Mouse (Mus musculus) lung, embryonic 16.5 days (tissue): ENCODE data around the gene Adamtsl5. TPM values are rescaled to one million over a fixed set of nuclear protein-coding genes. Genes with fewer than 3 reads are reported as not detected.

ENCODE experiments used
- ATAC-seq: fragments of 200-750 bp; cut with Nextera tagmentation; 2 replicates; pipeline ENCODE4 v1.8.0; 2017; ENCODE audit warnings: low read depth, mild to moderate bottlenecking, moderate library complexity
- H3K27ac ChIP-seq: fragments of 300-500 bp; sonication (generic); 2 replicates; pipeline ENCODE4 v1.5.1; 2014; ENCODE audit warnings: mild to moderate bottlenecking, control low read depth, low read length
- H3K27me3 ChIP-seq: fragments of 300-500 bp; sonication (generic); 2 replicates; pipeline ENCODE4 v1.6.1; 2014; ENCODE audit warnings: low read depth, low read length, mixed read lengths; ENCODE audit not compliant: control insufficient read depth, insufficient read depth
- H3K36me3 ChIP-seq: fragments of 300-500 bp; sonication (generic); 2 replicates; pipeline ENCODE4 v1.6.1; 2014; ENCODE audit warnings: low read length; ENCODE audit not compliant: control insufficient read depth, insufficient read depth
- H3K4me1 ChIP-seq: fragments of 300-500 bp; sonication (generic); replicated peaks from 2 replicates; pipeline ENCODE4 v1.6.1; 2014; ENCODE audit warnings: low read length, mixed read lengths; ENCODE audit not compliant: control insufficient read depth, insufficient read depth
- H3K4me2 ChIP-seq: fragments of 300-500 bp; sonication (generic); 2 replicates; pipeline ENCODE4 v1.6.1; 2014; ENCODE audit warnings: low read depth, low read length, control low read depth
- H3K4me3 ChIP-seq: fragments of 300-500 bp; sonication (generic); 2 replicates; pipeline ENCODE4 v1.5.1; 2014; ENCODE audit warnings: mild to moderate bottlenecking, low read length, control low read depth
- H3K9ac ChIP-seq: fragments of 300-500 bp; sonication (generic); 2 replicates; pipeline ENCODE4 v1.6.1; 2014; ENCODE audit warnings: low read length, control low read depth
- H3K9me3 ChIP-seq: fragments of 300-500 bp; sonication (generic); 2 replicates; pipeline ENCODE4 v1.6.1; 2016; ENCODE audit warnings: low read length; ENCODE audit not compliant: control insufficient read depth
- WGBS: fragments of 180-500 bp; shearing (Covaris S2); extraction: QIAGEN DNeasy Blood & Tissue Kit; methylation state at CpG from one replicate; pipeline ENCODE4 v1.1.7; 2014; 5-methylcytosine and 5-hydroxymethylcytosine counted together
- polyA plus RNA-seq: library from polyadenylated mRNA; unstranded; fragments of >200 nt; fragmentation: Nextera tagmentation; extraction: Ambion mirVana; gene quantifications from 2 replicates; pipeline ENCODE4 v1.2.1, GENCODE M21; 2015

Adamtsl5 gene
- polyA plus RNA-seq, 1 experiment from 2014 or later, result 4.1 TPM

GRCm38 (mm10) chr10:80304458-80304857 is 43.8 kb downstream of the Adamtsl5 start:
- Histone ChIP-seq H3K4me2 (peak overlapping the region; percentile 19), H3K27ac (no peak overlapping the region), H3K9ac (no peak overlapping the region), H3K36me3 (no peaks in the 10 kb centered on the region), H3K4me3 (peak overlapping the region; percentile 19), H3K27me3 (peaks cover 47% of the 10 kb centered on the region), H3K4me1 (peaks cover 17% of the 10 kb centered on the region), H3K9me3 (no peaks in the 10 kb centered on the region)
- no peak for ATAC-seq
- WGBS, result 30% methylated on average over 12 of the region's 12 CpGs

GRCm38 (mm10) chr10:80302471-80302881 is 45.7 kb downstream of the Adamtsl5 start:
- Histone ChIP-seq H3K4me3 (no peak overlapping the region), H3K27ac (peak overlapping the region; percentile 52)

GRCm38 (mm10) chr10:80302082-80302355 is 46.2 kb downstream of the Adamtsl5 start:
- Histone ChIP-seq H3K36me3 (no peaks in the 10 kb centered on the region), H3K9ac (0 out of 2 replicates have a peak overlapping the region, but pooled peaks have one; percentile 39), H3K9me3 (no peaks in the 10 kb centered on the region), H3K4me1 (peaks cover 17% of the 10 kb centered on the region), H3K4me3 (no peak overlapping the region), H3K27me3 (peaks cover 67% of the 10 kb centered on the region), H3K4me2 (peak overlapping the region; percentile 27), H3K27ac (peak overlapping the region; percentile 44)
- WGBS, result 45% methylated on average over 5 of the region's 5 CpGs
- ATAC-seq, result no peak

More at GRCm38 (mm10) chr10:80302471-80302881, 45.7 kb downstream of the Adamtsl5 start:
- Histone ChIP-seq H3K36me3 (no peaks in the 10 kb centered on the region), H3K27me3 (peaks cover 67% of the 10 kb centered on the region), H3K4me2 (peak overlapping the region; percentile 27), H3K9me3 (no peaks in the 10 kb centered on the region), H3K9ac (0 out of 2 replicates have a peak overlapping the region, but pooled peaks have one; percentile 39), H3K4me1 (peaks cover 17% of the 10 kb centered on the region)
- peak; percentile 95 for ATAC-seq
- WGBS, result 5% methylated on average over 9 of the region's 9 CpGs

- Histone ChIP-seq H3K4me2 (no peak overlapping the region), H3K4me3 (no peak overlapping the region), H3K9ac (no peak overlapping the region), H3K4me1 (peaks cover 17% of the 10 kb centered on the region), H3K9me3 (no peaks in the 10 kb centered on the region), H3K27ac (peak overlapping the region; percentile 44), H3K36me3 (no peaks in the 10 kb centered on the region), H3K27me3 (peaks cover 67% of the 10 kb centered on the region)
- no peak for ATAC-seq
- 82% methylated on average over 10 of the region's 10 CpGs for WGBS
These were observed 46.7 kb downstream of the Adamtsl5 start for GRCm38 (mm10) chr10:80301256-80302081.

GRCm38 (mm10) chr10:80300672-80301181 is 47.5 kb downstream of the Adamtsl5 start:
- Histone ChIP-seq H3K4me2 (no peak overlapping the region), H3K27ac (no peak overlapping the region), H3K36me3 (no peaks in the 10 kb centered on the region), H3K9me3 (no peaks in the 10 kb centered on the region), H3K27me3 (peaks cover 64% of the 10 kb centered on the region), H3K9ac (no peak overlapping the region), H3K4me1 (peaks cover 23% of the 10 kb centered on the region), H3K4me3 (no peak overlapping the region)
- 36% methylated on average over 11 of the region's 11 CpGs for WGBS
- ATAC-seq, result no peak

- H3K9me3 ChIP-seq, result no peaks in the 10 kb centered on the region
- no peak overlapping the region for H3K27ac ChIP-seq
- no peak overlapping the region for H3K9ac ChIP-seq
- peaks cover 3% of the 10 kb centered on the region for H3K36me3 ChIP-seq
- WGBS, result 44% methylated on average over 10 of the region's 10 CpGs
- ATAC-seq, result no peak
- peaks cover 27% of the 10 kb centered on the region for H3K4me1 ChIP-seq
- H3K4me3 ChIP-seq, result no peak overlapping the region
- H3K27me3 ChIP-seq, result peaks cover 55% of the 10 kb centered on the region
- H3K4me2 ChIP-seq, result no peak overlapping the region
These were observed 48.4 kb downstream of the Adamtsl5 start for GRCm38 (mm10) chr10:80299824-80300223.

GRCm38 (mm10) chr10:80299301-80299700 is 48.9 kb downstream of the Adamtsl5 start:
- WGBS, result 12% methylated on average over 15 of the region's 15 CpGs

GRCm38 (mm10) chr10:80298571-80299281 is 49.5 kb downstream of the Adamtsl5 start:
- H3K27me3 ChIP-seq, result peaks cover 45% of the 10 kb centered on the region

More at GRCm38 (mm10) chr10:80299301-80299700, 48.9 kb downstream of the Adamtsl5 start:
- H3K4me3 ChIP-seq, result no peak overlapping the region
- no peak overlapping the region for H3K27ac ChIP-seq
- no peak overlapping the region for H3K4me2 ChIP-seq
- no peaks in the 10 kb centered on the region for H3K9me3 ChIP-seq
- peaks cover 49% of the 10 kb centered on the region for H3K27me3 ChIP-seq
- peaks cover 25% of the 10 kb centered on the region for H3K4me1 ChIP-seq
- ATAC-seq, result no peak
- no peak overlapping the region for H3K9ac ChIP-seq
- peaks cover 8% of the 10 kb centered on the region for H3K36me3 ChIP-seq

GRCm38 (mm10) chr10:80297526-80298133 is 50.6 kb downstream of the Adamtsl5 start:
- 65% methylated on average over 8 of the region's 8 CpGs for WGBS
- no peak for ATAC-seq
- Histone ChIP-seq H3K36me3 (peaks cover 12% of the 10 kb centered on the region), H3K4me1 (peaks cover 23% of the 10 kb centered on the region), H3K4me2 (no peak overlapping the region), H3K9me3 (no peaks in the 10 kb centered on the region), H3K27ac (no peak overlapping the region), H3K4me3 (no peak overlapping the region), H3K27me3 (peaks cover 45% of the 10 kb centered on the region), H3K9ac (no peak overlapping the region)

More at GRCm38 (mm10) chr10:80298571-80299281, 49.5 kb downstream of the Adamtsl5 start:
- no peak overlapping the region for H3K9ac ChIP-seq
- WGBS, result 4% methylated on average over 26 of the region's 26 CpGs
- no peak overlapping the region for H3K4me2 ChIP-seq
- ATAC-seq, result no peak
- H3K27ac ChIP-seq, result no peak overlapping the region
- H3K4me3 ChIP-seq, result no peak overlapping the region
- H3K9me3 ChIP-seq, result no peaks in the 10 kb centered on the region
- H3K36me3 ChIP-seq, result peaks cover 12% of the 10 kb centered on the region
- peaks cover 25% of the 10 kb centered on the region for H3K4me1 ChIP-seq
